Mouse (Mus musculus): ENCODE measurements around the gene Yif1b.

Gene Yif1b

DNA sequence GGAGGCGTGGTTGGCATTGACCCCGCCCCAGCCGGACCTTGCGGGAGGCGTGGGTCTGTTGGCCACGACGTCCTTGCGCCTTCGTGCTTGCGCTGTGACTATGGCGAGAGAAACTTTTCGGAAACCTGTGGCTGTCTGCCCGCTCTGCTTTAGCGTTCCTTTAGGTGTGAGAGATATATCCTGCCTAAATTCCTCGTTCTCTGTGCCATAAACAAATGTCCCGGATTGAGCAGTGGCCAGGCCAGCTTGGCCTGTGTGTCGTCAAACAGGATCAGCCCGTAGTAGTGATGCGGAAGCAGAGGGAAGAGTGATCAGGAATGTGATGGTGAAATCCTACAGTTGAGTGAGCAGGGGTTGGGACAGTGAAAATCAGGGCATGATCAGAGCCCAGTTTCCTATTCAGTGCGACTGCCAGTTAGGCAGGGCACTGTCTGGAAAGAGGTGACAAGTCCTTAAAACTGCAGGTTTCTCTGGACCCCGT lies 44.0 kb downstream of the Yif1b start:
- DNase-seq = no peak

DNA sequence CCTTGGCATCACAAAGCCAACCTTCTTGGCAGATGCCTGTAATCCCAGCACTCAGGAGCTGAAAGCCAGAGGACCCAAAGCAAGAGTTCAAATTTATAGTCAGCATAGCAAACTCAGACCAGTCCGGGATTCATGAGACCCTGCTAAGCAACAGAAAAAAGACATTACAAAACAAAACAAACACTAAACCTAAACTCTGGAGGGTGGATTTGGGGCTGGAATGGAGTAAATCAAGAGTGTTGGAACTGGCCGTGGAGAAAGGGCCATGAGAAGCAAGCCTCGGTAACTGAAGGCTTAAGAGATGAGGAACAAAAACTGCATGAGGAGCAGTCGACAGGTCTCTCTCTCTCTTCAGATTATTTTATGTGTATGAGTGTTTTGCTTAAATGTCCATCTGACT lies 45.7 kb downstream of the Yif1b start:
- no peak for DNase-seq

DNA sequence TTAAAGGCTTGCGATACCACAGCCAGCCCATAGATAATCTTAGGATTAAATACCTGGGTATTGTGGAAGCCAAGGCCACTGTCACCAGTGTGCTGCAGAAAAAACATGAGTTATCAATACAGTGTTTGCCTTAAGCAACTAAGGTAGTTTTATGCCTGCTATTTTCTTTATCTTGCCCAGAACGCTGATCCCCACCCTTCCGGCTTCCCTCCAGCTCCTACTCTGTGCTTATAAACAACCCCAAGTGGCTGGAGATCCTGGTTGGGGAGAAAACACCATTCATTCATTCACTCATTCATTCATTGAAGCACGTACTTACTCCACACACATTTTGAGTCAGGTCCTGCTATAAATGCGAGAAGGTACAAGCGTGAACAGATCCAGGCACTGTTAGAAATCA lies 46.4 kb downstream of the Yif1b start:
- no peak for DNase-seq

DNA sequence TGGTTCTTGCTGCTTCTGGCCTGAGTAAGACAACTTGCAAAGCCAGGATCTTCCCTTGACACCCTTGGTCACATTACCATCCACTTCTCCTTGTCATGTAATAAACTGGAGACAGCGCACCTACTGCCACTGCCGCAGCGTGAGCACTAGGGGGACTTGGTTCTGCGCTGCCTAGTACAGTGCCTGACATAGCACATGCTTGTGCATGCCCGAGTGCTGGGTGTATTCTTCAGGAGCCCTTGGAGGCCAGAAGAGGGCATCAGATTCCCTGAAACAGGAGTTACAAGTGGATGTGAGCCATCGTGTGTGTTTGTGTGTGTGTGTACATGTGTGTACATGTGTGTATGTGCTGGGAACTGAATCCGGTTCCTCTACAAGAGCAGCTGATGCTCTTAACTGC lies 49.4 kb downstream of the Yif1b start:
- DNase-seq = no peak

DNA sequence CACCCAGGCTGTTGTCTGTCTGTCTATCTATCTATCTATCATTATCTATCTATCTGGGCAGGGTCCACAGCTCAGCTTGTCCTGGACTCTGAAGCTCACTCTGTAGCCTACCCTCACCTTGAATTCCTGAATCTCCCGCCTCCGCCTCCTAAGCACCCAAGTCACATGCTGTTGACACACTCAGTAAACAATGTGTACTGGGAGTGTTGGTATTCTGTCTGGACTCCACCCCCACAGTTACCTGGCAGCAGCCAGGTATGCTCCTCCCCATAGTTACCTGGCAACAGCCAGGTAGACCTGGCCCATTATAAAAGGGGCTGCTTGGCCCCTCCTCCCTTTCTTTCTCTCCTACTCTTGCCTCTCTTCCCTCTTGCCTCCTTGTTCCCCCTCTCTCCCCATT lies 50.0 kb downstream of the Yif1b start:
- no peak for DNase-seq

DNA sequence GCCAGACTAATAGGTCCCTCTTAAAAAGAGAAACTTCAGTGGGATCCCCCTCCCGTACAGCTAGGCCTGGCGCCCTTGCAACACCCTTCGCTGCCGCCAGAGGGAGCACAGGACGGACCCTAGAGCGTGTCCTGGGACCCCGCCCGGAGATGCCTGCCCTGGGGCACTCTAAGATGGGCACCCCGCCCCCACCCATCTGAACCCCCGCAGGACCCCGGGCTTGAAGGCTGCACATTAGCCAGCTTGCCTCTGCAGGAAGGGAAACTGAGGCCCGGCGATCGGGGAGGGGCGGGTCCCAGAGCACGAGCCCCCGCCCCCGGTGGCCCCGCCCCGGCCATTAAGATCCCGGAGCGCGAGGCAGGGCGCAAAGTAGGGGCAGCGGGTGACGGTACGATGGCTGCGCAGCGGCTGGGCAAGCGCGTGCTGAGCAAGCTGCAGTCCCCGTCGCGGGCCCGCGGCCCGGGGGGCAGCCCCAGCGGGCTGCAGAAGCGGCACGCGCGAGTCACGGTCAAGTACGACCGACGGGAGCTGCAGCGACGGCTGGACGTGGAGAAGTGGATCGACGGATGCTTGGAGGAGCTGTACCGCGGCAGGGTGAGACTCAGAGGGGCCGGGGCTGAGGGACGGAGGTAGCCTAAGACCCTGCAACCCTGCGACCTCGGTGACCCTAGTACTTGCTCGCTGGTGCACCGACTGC lies 51.0 kb downstream of the Yif1b start, which contains the start of gene Ppp1r14a:
Gene Ppp1r14a, plus strand, starts transcription at position 367 of the 697 bp plus-strand sequence.
- peak in 1 of 2 experiments; percentile 61 for DNase-seq

DNA sequence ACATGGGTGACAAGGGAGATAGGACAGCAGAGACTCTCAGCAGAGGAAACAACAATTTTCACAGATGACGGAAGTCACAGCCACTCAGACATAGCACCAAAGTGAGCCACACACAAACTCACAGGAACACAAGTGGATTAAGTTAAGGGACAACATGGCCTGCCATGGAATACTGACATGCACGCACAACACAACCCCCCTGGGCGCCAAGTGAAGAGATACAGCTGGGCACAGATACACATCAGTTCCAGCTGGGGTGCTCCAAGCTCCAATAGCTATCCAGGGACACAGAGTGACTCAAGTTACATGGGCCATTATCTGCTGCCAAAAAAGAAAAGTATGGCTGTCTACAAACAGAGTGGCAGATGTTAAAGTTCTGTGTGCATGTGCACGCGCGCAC lies 51.7 kb downstream of the Yif1b start:
- no peak for DNase-seq

DNA sequence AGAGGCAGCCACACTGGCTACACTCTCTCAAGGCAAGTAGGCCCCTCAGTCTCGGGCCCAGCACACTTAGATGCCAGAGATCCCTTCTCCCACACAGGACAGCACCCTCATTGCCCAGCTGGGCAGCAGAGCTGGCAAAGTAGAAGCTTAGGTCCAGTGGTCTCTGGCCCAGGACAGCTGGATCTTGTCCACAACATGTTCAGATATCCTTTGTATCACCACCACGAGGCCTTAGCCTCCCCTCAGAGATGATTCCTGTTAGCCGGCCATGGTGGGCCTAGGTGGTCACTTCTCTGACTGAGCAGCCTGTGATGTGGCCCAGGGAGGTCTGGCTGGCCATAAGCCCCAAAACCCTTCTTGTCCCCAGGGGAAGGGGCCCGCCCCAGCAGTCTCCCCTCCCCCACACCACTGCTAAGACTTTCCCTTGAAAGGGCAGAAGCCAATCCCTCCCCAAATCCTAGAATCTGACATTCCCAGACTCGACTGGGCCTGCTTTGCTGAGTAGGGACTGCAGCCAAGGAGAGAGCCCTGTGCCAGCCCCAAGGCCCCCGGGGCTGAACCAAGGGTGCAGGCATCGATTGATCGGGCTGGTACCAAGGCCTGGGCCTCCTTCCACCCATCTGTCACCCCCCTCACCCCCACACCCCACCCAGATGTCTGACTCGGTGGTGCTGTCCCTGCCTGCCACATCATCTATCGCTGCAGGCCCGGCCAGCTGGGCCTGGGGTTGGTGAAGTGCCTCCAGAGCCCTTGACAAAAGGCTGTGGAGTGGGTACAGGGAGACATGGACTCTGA lies 52.8 kb downstream of the Yif1b start:
- DNase-seq = no peak

DNA sequence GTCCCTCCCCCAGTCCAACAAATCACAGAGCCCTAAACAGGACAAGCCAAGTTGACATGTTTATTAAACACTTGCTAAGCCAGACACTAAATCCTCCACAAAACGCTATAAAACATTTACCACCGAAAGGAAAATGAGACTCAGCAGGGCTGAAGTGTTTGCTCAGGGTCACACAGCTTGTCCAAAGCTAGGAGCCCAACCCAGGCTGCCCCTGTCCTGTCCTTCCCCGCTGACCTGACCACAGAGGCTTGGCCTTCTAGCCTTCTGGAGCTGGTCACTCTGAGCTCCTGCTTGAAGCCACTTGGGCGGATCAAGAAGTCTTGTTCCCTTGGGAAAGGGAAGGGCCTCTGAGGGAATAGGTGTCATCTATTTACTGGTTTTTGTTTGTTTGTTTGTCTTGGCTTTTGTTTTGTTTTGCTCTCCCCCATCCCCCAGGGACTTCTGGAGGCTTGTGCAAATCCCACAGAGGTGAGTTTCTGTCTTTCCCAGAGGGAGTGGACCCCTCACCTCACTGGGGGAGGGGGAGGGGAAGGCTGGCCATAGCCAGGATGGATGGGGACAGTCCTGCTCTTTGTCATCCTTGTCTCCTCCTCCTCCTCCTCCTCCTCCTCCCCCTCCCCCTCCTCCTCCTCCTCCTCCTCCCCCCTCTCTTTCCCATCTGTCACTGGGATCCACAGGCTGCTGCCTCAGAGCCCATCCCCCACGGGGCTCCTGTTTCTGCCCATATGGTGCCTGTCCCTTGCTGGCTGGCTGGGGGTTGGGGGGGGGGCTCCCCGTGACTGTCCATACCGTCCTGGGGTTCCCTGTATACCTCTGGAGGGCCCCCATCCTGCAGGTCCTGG lies 53.7 kb downstream of the Yif1b start:
- no peak for DNase-seq

DNA sequence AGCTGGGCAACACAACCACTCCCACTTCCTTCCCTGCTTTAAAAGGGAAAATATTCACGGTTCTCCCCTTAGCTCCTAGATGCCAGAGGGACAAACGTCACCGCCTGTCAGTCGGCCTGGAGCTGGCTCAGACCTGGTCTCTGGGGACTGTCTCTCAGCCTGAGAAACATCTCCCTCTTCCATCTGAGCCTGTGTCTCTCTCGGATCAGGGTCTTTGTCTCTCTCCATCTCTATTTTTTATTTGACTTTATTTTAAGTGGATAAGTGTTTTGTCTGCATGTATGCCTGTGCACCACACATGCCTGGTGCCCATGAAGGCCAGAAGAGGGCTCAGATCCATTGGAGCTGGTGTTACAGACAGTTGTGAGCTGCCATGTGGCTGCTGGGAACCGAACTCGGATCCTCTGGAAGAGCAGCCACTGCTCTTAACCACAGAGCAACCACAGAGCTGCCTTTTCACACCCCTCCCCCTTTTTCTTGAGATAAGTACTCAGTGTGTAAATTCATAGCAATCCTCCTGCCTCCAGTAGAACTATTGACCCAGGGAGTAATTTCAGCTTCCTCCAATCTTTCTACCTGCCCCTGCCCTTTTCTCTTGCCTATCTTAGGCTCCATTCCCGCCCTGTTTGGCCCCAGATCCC lies 54.4 kb downstream of the Yif1b start:
- no peak for DNase-seq

DNA sequence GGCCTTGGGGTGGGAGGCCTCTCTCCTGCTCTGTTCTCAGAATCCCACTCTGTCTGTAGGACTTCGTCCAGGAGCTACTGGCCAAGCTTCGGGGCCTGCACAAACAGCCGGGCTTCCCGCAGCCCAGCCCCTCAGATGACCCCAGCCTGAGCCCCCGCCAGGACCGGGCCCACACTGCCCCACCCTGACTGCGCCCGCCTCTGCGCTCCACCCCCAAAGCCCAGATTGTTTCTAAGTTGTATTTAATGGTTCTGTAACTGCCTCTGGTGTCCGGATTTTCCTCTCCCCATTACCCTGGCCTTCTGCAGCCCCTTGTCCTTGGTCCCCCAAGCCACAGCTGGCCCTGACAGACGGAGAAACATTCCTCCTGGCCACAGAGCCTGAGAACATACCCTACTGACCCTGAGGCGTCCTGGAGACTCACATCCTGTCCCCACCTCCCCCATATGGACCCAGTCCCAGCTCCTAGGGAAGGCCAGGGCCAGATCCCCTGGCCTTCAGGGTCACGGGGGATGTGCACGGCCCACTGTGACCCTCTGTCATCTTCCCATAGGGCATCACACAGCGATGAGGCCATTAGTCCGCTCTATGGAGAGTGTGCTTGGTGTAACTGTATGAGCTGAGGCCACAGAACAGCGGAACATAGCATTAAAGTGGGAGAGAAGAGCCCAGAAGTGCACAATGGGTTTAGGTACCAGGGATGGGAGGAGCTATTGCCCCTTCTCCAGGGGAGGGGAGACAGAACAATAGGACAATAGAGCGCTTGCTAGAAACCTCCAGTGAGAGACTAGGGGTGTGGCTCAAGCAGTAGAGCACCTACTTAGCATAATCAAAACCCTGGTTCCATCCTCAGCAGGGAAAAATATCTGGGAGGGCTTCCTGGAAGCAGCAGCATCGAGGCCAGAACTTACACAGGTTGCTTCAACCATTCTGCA lies 55.3 kb downstream of the Yif1b start:
- DNase-seq = peak in 1 of 2 experiments; percentile 47

DNA sequence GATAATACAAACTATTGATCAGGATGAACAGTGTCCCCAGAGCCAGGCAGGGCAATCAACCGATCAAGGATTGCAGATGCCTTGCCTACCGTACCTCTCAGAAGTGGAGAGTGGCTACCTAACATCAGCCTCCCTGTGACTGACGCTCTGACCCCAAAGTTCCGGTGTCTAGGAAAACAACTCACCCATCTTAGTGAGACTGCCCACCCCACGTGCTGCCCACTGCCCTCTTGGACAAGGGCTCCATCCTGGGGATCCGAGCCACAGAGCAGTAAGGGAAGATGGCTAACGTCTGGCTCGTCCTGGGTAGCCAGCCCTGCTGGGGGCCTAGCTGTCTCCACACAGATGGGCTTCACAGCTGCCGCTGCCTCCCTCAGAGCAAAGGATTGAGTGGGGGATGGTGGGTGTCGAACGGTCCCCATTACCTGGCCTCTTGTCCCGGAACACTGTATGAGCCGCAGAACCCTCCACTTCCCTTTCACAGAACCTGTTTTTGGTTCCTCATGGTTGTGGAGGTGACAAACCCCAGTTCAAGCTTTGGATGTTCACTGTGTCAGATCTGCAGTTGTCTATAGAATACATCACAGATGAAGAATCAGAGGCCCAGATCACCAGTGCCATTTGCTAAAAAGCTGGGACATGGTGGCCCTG lies 56.1 kb downstream of the Yif1b start:
- DNase-seq = no peak

DNA sequence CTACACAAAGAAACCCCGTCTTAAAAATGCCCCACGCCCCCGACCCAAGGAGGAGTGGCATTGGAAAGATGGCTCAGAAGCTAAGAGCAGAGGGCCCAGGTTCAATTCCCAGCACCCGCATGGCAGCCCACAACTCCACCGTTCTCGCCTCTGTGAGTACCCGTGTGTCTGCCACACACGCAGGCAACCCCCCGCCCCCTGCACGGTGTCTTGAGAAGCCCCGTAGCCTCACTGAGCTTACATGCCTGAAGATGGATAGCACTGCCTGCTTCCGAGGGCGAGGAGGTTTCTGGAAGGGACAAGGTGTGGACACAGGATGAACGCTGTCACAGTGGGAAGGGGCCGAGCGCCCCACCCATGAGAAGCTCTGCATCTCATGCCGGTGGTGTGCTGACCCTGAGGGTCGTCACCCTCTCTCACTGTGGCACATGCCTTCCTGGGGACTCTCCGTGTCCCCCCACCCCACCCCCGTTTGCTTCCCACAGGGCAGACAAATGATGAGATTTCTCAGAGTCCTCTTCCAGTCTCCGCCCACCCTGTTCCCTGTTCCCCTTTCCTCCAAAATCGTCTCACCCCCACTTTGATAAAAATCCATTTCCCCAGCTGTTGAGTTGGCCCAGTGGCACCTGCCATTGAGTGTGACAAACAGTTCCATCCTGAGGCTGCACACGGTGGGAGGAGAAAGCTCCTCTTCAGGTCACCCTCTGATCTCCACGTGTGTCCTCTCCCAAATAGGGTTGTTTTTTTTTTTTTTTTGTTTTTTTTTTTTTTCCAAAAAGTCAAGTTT lies 57.9 kb downstream of the Yif1b start:
- no peak for DNase-seq

DNA sequence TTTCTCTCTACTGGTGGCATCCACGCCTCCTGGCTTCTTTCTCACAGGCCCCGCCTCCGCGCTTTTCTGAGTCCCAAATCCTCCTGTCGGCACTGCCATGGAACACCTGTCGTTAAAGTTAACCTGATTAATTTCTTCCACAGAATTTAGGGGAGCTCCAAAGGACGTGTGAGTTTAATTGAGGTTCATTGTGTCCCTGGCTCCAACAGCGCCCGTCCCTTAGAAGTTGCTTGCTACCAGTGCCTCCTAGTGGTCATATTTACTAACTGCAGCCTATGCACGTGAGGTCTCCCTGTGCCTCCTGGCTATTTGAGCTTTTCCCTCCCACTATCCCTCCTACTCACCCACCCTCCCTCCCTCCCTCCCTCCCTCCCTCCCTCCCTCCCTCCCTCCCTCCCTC lies 58.9 kb downstream of the Yif1b start:
- peak; percentile 73 to 74 for DNase-seq
